Mouse (Mus musculus) cerebral cortex, adult 2 months (tissue): ENCODE measurements around the gene Gjb5.

ENCODE experiments used
- WGBS: fragments of 180-500 bp; shearing (Covaris S2); methylation state at CpG from one replicate; pipeline ENCODE4 v1.1.7; 2018; 5-methylcytosine and 5-hydroxymethylcytosine counted together

Gjb5 gene

GRCm38 (mm10) chr4:127358018-127358417 lies at the start of gene Gjb5:
Gene Gjb5 (minus strand): TSS chr4:127358181.
- 57% methylated on average over 5 of the region's 5 CpGs for WGBS

- 64% methylated on average over 3 of the region's 3 CpGs for WGBS
These were observed 44.6 kb upstream of the Gjb5 start for GRCm38 (mm10) chr4:127402614-127403013.

DNA sequence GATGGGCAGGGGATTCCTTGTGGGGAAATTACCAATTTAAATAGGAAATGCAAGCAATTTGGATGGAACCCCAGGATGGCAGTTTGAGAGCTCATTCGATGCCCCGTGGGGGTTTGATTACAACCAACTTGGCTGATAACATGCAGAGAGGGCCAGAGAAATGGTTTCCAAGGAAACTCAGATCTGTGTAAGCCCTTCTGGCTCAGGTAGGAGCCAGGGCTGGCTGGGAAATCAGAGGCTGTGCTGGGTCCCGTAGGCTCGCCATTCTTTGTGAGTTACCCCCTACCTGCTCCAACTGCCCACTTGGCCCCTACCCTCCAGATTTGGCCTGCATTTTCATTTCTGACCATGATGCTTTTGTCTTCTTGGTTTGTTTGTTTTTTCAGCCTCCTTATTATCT lies 44.2 kb upstream of the Gjb5 start:
- WGBS = 70% methylated on average over 4 of the region's 4 CpGs

- WGBS = 52% methylated on average over 11 of the region's 11 CpGs
These were observed 42.5 kb upstream of the Gjb5 start for GRCm38 (mm10) chr4:127400165-127401145.

GRCm38 (mm10) chr4:127395591-127395990 lies 37.6 kb upstream of the Gjb5 start:
- 75% methylated on average over 4 of the region's 4 CpGs for WGBS

GRCm38 (mm10) chr4:127389645-127390044 lies 31.7 kb upstream of the Gjb5 start:
- 28% methylated on average over 13 of the region's 13 CpGs for WGBS

DNA sequence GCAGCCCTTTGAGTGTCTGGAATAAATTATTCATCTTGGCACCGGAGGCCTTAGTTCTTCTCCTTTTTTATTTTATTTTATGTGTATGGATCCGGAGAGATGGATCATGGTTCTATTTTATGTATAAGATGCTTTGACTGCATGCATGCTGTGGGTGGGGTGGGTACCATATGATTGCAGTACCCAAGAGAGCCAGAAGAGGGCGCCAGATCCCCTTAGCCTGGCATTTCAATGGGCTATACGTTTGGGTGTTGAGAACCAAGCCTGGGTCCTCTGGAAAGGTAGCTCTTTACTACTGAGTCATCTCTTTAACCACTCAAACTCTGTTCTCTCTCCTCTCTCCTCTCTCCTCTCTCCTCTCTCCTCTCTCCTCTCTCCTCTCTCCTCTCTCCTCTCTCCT lies 19.4 kb upstream of the Gjb5 start:
- WGBS = 34% methylated on average over 4 of the region's 4 CpGs

DNA sequence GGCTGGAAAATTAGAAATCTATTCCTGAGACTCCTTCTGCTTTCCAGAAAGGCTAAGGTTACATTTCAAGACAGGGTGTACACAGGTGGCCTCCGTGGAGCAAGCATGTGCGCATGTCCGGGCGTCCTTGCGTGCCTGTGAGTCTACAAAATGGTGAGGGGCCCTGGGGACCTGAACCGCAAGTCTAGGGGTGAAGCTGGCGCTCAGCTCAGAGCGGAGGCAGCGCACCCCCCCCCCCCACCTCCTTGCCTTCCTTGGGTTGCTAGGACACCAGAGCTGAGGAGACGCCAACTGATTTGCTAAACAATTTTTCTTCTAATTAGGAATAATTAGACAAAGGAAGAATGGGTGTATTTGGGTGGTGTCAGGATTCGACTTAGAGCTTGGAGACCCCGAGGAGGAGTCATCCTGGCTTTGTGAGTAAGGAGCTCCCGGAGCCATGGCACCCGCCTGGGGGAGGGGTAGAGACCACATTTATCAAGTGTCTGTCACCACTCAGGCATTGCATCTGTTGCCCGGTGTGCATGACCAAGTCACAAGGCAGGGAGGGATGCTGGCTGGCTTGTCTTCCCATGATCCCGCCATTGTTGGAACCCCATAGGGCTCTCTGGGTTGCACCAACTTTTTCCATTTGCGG lies 17.7 kb upstream of the Gjb5 start:
- 47% methylated on average over 17 of the region's 17 CpGs for WGBS

- 83% methylated on average over 4 of the region's 4 CpGs for WGBS
These were observed 16.7 kb upstream of the Gjb5 start for GRCm38 (mm10) chr4:127374645-127375044.

DNA sequence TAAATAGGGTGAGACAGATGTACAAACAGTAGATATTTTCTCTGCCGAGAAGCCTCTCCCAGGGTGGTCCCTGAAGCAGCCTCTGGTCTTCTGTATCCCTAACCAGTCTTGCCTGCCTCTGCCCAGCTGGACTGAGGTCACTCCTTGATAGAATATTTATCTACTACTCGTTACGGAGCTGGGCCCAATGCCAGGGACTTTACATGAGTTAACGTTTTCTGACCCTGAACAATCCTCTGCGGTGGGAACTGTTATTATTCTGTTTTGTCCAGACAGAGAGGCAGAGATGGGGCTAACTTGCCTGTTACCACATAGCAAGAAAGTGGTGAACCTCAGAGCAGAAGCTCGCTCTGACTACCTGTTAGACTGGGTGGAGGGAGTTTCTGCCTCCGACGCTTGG lies 15.5 kb upstream of the Gjb5 start:
- 68% methylated on average over 8 of the region's 8 CpGs for WGBS

DNA sequence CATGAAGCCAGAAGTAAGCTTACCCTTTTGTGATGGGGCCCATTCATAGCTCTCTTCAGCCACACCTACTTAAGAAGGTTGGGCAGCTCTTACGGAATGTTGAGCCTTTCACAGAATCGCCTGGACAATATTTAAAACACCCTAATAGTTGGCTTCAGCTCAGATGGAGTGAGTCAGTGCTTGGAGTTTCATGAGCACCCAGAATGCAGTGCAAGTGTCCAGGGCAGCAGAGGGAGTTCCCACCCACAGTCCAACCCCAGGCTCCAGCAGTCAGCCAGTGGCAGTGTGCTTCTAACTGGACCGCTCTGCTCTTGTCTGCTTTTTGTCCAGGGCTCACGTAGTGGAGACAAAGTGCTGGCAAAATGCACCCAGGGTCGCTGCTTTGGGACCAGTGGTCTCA lies 13.6 kb upstream of the Gjb5 start:
- 82% methylated on average over 5 of the region's 5 CpGs for WGBS

GRCm38 (mm10) chr4:127370447-127370846 lies 12.5 kb upstream of the Gjb5 start:
- WGBS = 61% methylated on average over 2 of the region's 2 CpGs

GRCm38 (mm10) chr4:127368379-127368973 lies 10.5 kb upstream of the Gjb5 start:
- WGBS = 23% methylated on average over 13 of the region's 13 CpGs

- 55% methylated on average over 4 of the region's 4 CpGs for WGBS
These were observed 7.9 kb upstream of the Gjb5 start for GRCm38 (mm10) chr4:127365834-127366233.

GRCm38 (mm10) chr4:127365433-127365832 lies 7.5 kb upstream of the Gjb5 start:
- WGBS = 59% methylated on average over 5 of the region's 5 CpGs

DNA sequence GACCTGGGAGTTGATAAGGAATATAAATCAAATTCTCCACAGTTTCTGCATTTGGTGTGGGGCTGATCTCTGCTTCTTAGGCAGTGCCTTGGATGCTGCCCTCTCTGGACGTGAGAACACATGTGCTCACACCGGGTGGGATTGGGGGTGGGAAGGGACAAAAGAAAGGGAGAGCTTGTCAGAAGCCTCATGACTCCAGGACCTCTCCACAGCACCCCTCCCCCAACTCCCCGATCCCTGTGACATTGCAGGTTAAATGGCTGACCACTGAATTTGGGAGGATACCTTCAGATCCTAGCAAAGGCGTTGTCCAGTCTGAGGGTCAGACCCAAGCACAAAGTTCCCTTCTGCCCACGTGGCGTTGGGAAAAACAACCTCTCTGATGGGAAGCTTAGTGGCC lies 6.5 kb upstream of the Gjb5 start:
- 75% methylated on average over 6 of the region's 6 CpGs for WGBS

DNA sequence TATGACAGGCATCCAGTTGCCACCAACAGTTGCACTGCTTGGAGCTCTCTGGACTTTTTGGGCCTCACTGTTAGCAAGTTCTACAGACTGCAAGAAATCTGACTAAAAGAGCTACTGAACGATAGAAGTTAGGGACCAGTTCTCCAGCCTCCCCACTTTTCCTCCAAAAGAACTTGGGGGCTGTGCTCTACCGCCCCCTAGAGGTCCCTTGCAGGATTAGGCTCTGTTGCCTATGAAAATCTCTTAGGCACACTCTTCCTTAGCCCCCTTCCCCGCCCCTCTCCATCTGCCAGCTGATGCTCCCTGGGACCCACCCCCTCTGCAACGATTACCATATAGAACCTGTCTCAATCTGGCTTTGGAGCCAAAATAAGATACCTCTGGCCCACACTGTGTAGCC lies 5.3 kb upstream of the Gjb5 start:
- WGBS = 64% methylated on average over 4 of the region's 4 CpGs

DNA sequence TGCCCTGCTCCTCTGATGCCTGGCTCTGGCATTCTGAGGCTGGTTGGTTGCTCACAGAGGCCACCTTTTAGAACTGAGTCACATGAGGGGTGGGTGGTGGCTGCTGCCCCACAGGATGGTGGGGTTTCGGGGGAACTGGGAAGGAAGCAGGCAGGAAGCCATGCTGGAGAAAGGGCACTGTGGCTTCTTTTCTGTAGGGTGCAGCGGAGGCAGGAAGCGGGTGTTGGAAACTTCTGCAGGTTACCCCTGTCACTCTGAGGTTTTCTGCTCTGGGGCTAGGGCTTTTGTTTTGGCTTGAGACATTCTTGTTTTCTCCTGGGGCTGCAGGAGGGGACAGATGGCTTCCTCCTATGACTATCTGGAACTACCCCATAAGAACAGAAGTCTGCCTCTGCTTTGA lies 4.5 kb upstream of the Gjb5 start:
- WGBS = 72% methylated on average over 3 of the region's 3 CpGs

DNA sequence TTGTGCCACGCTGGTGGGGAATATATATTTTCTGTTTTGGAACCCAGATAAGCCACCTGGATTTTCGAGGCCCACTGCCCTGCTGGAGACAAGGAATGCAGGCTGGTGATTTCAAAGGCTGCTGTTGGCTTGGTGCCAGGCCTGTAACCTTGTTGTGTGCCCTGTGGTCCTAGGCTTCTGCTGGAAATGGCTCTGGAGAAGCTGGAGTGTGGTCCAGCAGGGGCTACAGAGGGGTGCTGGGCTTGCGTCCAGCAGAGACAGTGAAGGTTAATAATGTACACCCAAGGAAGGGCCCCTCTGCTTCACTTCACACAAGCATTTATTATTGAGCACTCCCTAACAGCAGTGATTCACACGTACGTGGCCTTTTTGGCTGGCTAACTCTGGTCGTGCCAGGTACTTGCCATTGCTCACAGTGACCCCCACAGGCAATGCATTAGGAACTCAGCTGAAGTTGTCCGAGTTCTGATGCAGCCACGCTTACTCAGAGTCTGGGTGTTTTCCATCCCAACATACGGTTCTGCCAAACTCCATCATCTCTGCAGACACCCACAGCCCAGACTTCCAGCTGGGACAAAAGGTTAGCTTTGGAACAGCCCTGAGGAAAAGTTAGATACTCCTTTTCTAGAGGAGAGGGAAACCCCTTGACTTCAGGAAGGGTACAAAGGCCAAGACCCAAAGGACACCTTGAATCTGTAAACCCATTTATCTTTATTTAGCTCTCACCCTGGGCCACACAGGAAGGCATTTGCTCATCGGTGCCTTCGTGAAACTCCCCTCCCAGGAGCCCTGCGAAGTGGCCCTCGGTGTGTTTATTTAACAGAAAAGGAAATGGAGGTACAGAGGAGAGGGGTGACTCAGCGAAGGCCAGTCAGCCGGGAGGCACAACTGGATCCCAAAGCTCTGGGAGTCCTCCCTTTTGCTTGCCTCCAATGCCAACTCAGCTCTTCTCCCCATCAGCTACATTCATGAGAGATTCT lies 3.2 kb downstream of the Gjb5 start:
- WGBS = 72% methylated on average over 15 of the region's 15 CpGs

DNA sequence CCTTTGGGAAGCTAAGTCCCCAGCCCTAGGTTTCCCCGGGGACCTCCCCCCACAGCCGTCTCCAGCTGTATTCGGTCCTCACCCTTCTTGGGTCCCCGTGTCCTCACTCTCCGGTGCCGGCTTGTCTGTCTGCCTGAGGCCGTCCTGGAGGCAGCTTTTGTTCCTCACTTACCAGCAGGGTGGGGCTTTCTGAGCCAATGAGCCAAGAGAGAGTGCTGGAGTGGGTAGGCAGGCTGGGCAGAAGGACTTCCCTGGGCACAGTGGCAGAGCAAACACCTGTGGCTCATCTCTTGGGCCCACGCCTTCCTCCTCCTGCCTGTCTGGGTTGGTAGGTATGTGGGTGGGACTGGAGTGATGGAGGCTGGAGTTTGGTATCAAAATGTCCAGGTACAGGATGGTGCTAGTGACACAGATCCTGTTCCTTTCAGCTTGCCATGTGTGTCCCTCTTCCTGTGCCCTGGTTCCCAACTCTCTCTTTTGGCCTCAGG lies 4.0 kb downstream of the Gjb5 start, which contains the start of gene Gjb4:
Gene Gjb4, minus strand, starts transcription at position 131 of the 488 bp plus-strand sequence.
- 64% methylated on average over 8 of the region's 8 CpGs for WGBS

DNA sequence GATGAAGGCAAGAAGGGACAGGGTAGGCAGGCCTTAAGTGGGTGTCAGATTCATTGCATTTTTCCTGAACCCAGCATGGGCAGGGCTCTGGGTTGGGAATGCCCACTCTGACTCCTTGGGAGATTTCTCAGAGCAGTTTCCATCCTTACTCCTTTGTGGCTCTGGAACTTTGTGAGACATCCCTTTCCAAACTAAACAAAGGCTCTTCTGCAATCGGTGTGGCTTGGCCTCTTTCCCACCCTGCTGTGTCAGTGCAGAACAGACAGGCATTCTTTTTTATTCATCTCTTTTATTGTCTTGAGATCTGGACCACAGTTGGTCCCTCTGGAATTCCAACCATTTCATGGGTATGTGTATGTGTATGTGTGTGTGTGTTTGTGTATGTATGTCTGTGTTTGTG lies 5.4 kb downstream of the Gjb5 start:
- 26% methylated on average over 1 of the region's 1 CpGs for WGBS
